Mouse (Mus musculus): ENCODE results near the gene Acss2. TPM values are rescaled to one million over a fixed set of nuclear protein-coding genes. Genes with fewer than 3 reads are reported as not detected.
"Not testable (repeated sequence)": the region's sequence is repeated elsewhere in the genome, so short reads cannot be mapped to it uniquely, and the experiment has no call there.

The Acss2 gene
- total RNA-seq, 2 experiments from 2014 or later: 56.2 to 61.6 TPM

DNA sequence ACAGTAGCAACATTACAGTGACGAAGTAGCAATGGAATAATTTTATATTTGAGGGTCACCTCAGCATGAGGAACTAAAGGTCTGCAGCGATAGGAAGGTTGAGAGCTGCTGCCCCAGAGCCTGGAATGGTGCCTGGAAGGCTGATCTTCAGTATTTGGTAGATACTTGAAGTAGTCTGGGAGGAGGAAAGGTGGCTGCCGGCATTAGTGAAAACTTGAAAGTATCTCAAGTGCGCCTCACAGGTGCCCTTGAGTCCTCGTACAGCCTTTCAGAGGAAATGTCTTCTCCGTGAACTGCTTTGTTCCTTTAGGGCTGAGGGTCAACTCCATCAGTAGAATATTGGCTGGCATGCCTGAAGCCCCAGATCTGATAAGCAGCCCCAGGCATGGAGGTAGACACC, 77.8 kb downstream of the Acss2 start:
- no peak for DNase-seq (ENCODE audit: extremely low spot score in 1 of 2, low spot score in 2 of 2)
- H3K27ac ChIP-seq: no peak overlapping the region
- no peak for TF ChIP-seq CTCF (IDR thresholded peaks at IDR 0.05)
- intact Hi-C loops (cut with DNase I): no loop called here
- no peak overlapping the region for H3K4me3 ChIP-seq

DNA sequence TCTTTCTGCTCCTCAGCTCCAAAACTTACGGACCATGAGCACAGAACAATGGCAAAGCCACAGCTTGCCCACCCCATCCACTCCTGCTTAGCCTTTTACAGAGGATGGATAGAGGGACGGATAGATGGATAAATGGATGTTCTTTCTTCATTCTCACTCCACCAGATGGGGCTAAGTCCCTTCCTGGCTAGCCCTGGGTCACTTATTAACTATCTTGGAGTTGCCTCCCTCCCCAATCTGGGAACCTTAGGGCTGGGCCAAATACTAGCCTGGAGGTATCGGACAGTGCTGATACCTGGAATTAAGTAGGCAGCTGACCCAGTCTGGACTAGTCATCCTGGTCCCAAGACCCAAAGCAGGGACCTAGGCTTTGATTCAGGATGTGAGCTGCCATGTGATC, 86.0 kb downstream of the Acss2 start:
- DNase-seq (ENCODE audit: extremely low spot score in 1 of 2, low spot score in 2 of 2): no peak
- intact Hi-C loops (cut with DNase I): no loop called here
- H3K27ac ChIP-seq: no peak overlapping the region
- no peak; the same call in 1 of the 2 replicates for TF ChIP-seq CTCF (IDR thresholded peaks at IDR 0.05)
- no peak overlapping the region for H3K4me3 ChIP-seq

DNA sequence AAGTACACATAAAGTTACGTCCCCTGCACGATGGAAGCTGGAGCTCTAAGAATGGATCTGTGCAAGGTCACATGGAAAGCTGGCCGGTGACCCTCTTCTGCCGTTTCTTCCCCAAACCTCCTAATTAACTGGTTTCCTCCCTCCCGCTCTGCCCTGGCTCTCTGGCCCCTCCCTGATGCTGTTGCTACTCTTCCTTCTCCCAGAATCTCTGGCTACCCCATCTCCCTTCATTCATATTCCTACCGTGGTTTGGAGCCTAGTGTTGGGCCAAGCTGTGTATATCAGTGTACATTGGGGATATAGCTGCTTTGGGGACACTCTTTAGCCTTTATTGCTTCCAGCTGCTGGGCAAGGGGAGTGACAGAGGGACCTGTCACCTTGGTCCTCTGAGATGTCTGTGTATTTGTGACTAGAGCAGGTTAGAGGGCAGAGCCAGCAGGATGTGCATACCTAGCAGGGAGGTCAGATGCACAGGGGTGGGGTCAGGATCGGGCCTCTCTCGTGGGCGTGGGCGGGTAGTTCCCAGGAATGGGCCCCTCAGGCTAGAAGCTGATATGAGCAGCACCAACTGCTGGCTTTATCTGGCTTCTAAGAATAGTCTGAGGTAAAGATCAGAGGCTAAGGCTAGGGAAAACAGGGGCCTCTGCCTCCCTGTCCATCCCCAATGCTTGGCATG, 87.0 kb downstream of the Acss2 start:
- intact Hi-C loops (cut with DNase I): no loop called here
- Histone ChIP-seq H3K4me3 (no peak overlapping the region), H3K27ac (no peak overlapping the region)
- no peak for DNase-seq (ENCODE audit: extremely low spot score in 1 of 2, low spot score in 2 of 2)
- no peak for TF ChIP-seq CTCF (IDR thresholded peaks at IDR 0.05)

GRCm38 (mm10) chr2:155605236-155605589, 87.5 kb downstream of the Acss2 start:
- intact Hi-C loops (cut with DNase I); H3K27ac ChIP-seq; H3K4me3 ChIP-seq; DNase-seq (ENCODE audit: extremely low spot score in 1 of 2, low spot score in 2 of 2): not testable (repeated sequence)

DNA sequence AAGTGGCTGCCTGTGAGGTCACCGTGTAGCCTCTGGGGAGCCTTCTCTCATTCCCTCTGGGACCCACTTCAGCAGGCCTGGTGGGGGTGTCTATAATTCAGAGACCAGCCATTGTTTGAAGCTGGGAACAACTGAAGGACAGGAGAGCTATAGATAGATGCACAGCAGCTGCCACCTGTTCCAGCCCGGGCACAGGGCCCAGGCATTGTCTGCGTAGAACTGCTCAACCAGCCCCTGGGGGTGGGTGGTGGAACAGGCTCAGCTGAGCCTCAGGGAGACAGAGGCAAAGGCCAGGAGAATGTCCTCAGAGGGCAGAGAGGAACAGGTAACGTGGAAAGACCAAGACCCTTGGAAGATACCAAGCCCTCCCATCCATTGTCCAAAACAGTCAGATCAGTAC, 88.6 kb downstream of the Acss2 start:
- peak in 1 of 2 experiments; percentile 45 for DNase-seq (ENCODE audit: extremely low spot score in 1 of 2, low spot score in 2 of 2)
- intact Hi-C loops (cut with DNase I): no loop called here
- no peak overlapping the region for H3K27ac ChIP-seq

DNA sequence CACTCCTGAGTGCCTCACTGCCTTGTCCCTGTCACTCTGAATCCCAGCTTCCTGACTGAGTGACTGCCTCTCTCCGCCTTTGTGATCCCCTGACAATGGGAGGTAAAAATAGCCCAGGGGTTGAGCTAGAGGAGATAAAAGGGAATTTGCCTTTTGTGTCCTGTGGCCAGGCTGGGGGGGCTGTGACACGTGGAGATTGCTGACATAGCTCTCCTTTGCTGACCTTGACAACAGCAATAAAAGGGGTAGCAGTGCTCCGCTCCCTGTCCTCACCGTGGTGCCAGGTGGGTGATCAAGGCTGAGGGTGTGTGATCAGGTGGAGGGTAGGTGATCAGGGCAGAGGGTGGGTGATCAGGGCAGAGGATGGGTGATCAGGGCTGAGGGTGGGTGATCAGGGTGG, 93.2 kb downstream of the Acss2 start, which contains the start of gene Myh7b:
TSS of gene Myh7b (plus strand) at position 235 of the 400 bp plus-strand sequence.
- no peak for DNase-seq (ENCODE audit: extremely low spot score in 1 of 2, low spot score in 2 of 2)
- H3K4me3 ChIP-seq: no peak within 1 kb of the TSS
- no peak for TF ChIP-seq CTCF (IDR thresholded peaks at IDR 0.05)

More for the DNA sequence above, 88.6 kb downstream of the Acss2 start:
- peak; percentile 30 for TF ChIP-seq CTCF (IDR thresholded peaks at IDR 0.05)
- H3K4me3 ChIP-seq: no peak overlapping the region

GRCm38 (mm10) chr2:155611834-155612550, 94.2 kb downstream of the Acss2 start:
- H3K27ac ChIP-seq: no peak overlapping the region
- no peak for DNase-seq (ENCODE audit: extremely low spot score in 1 of 2, low spot score in 2 of 2)

More for the DNA sequence above, 93.2 kb downstream of the Acss2 start, which contains the start of gene Myh7b:
- H3K27ac ChIP-seq: no peak within 1 kb of the TSS
- intact Hi-C loops (cut with DNase I): no loop called here

GRCm38 (mm10) chr2:155613326-155613755, 95.6 kb downstream of the Acss2 start:
- Histone ChIP-seq H3K4me3 (peak overlapping the region; percentile 41), H3K27ac (no peak overlapping the region; the same call in 1 of the 2 replicates)
- TF ChIP-seq CTCF (IDR thresholded peaks at IDR 0.05): no peak
- intact Hi-C loops (cut with DNase I): no loop called here
- DNase-seq (ENCODE audit: extremely low spot score in 1 of 2, low spot score in 2 of 2): peak; percentile 41 to 43

More at GRCm38 (mm10) chr2:155611834-155612550, 94.2 kb downstream of the Acss2 start:
- intact Hi-C loops (cut with DNase I): no loop called here
- TF ChIP-seq CTCF (IDR thresholded peaks at IDR 0.05): no peak
- no peak overlapping the region for H3K4me3 ChIP-seq

GRCm38 (mm10) chr2:155613953-155614352, 96.2 kb downstream of the Acss2 start:
- H3K4me3 ChIP-seq: no peak overlapping the region; the same call in 1 of the 2 replicates
- intact Hi-C loops (cut with DNase I): no loop called here
- TF ChIP-seq CTCF (IDR thresholded peaks at IDR 0.05): no peak
- DNase-seq (ENCODE audit: extremely low spot score in 1 of 2, low spot score in 2 of 2): no peak
- peak overlapping the region; percentile 36; the same call in 1 of the 2 replicates for H3K27ac ChIP-seq

DNA sequence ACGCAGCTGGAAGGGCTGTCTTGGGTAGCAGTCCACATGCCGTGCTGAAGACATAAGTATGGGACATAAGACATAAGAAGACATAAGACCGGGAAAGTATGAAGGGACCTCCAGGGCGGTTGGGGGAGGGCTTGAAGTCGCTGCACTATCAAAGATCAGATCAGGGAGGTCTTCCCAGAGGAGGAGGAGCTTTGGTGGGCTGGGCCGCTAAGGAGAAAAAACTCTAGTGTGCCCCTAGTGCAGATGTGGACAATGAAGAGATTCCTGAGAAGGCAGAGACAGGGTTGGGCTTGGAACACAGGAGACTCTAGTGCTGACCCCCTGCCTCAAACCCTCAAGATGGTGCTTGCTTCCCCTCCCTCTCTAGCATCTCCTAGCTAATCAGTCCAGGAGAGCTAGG, 99.2 kb downstream of the Acss2 start:
- DNase-seq (ENCODE audit: extremely low spot score in 1 of 2, low spot score in 2 of 2): no peak
- H3K27ac ChIP-seq: no peak overlapping the region
- TF ChIP-seq CTCF (IDR thresholded peaks at IDR 0.05): no peak
- intact Hi-C loops (cut with DNase I): no loop called here
- H3K4me3 ChIP-seq: no peak overlapping the region

DNA sequence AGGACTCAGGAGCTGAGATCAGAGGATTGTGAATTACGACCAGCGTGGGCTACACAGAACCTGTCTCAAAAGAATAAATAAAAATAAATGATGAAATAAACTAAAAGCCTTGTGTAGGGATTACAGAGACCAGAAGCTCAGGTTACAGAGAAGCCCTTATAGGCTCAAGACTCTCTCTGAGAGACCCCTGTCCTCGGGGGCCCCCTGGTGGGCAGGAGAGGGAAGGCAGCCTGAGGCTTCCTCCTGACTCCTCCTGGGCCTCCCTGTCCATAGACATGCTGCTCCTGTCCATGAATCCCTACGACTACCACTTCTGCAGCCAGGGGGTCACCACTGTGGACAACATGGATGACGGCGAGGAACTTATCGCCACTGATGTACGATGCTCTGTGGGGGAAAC, 102.1 kb downstream of the Acss2 start:
- H3K27ac ChIP-seq: no peak overlapping the region
- DNase-seq (ENCODE audit: extremely low spot score in 1 of 2, low spot score in 2 of 2): peak; percentile 84 to 92
- intact Hi-C loops (cut with DNase I): no loop called here

DNA sequence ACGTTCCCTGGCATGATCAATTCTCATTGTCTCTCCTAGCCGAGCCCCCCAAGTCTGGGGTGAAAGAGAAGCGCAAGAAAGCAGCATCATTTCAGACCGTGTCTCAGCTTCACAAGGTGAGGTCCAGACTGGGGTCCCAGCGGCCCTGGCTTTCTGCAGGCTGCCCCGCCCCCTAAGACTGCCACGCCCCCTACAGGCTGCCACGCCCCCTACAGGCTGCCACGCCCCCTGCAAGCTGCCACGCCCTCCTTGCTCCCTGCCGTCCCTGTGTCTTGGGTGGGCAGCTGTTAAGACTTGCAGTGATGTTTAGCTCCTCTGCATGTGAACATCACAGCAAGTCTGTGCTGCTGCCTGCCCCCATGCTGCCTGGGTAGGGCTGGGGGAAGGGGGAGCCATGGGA, 104.9 kb downstream of the Acss2 start:
- no peak for TF ChIP-seq CTCF (IDR thresholded peaks at IDR 0.05)
- intact Hi-C loops (cut with DNase I): no loop called here
- Histone ChIP-seq H3K27ac (no peak overlapping the region), H3K4me3 (no peak overlapping the region)
- DNase-seq (ENCODE audit: extremely low spot score in 1 of 2, low spot score in 2 of 2): no peak

More for the DNA sequence above, 102.1 kb downstream of the Acss2 start:
- TF ChIP-seq CTCF (IDR thresholded peaks at IDR 0.05): peak; percentile 97
- no peak overlapping the region for H3K4me3 ChIP-seq

All from left cerebral cortex, adult 2 months (tissue).